Mouse (Mus musculus) liver, embryonic 14.5 days (tissue): ENCODE results near the gene Qtrt1.

Experiments
- CTCF ChIP-seq: IDR thresholded peaks from 2 replicates; pipeline ENCODE4 v1.5.1; 2016; ENCODE audit warnings: antibody characterized with exemption, low read depth, control low read depth
- EP300 ChIP-seq: IDR thresholded peaks from 2 replicates; pipeline ENCODE4 v1.6.1; 2016; ENCODE audit warnings: antibody characterized with exemption, low read depth

DNA sequence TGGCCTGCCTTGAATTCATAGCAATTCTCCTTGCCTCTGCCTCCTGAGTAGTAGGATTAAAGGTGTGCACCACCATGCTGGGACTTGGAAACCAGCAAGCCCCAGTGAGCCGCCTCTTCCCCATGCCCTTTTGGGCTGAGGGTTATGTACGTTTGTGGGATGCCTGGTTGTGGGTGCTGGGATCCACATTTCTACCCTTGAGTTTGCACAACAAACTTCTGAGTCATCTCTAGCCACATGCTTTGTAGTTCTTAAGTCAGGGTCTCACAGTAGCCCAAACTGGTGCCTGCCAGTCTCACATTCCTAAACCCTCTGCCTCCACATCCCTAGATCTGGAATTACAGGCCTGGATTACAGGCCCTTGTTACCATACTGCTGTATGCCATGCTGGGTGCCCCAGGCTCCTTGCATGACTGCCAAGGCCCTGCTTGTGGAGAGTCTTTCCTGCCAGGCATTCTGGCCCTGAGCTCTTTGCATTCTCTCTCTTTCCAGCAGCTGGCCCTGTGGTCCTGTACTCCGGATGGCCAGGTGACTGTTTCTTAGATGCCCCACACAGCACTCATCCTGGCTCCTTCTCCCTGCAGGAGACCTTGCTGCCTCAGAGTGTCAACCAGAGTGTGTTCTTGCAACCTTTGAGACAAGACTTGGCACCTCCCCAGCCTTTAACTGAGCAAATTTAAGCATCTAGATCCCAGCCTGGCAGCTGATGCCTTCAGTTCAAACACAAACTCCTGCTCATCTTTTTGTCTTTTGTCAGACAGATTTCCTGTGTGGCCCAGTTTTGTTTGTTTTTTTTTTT, 52.3 kb downstream of the Qtrt1 start:
- TF ChIP-seq EP300 (no peak), CTCF (no peak)
